In the genomic region with DNA sequence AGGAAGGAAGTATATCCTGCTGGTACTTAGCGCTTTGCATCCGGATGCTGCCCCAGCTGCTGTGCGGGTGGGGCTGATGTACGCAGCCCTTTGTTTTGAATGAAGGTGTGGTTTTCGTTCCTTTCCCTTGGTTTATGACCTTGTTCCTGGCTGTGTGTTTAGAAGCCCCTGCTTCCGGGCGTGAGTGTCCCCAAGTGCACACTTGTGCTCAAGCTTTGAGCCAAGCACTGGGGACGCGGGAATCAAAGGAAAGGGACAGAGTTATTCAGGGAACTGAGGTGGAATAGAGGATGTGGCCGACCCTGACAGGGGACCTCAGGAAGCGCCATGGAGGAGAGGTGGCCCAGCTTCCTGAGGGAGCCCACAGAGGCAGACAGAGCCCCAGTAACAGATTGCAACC, we compare ENCODE assay signal across 11 mouse cellular contexts. TPM values are rescaled to one million over a fixed set of nuclear protein-coding genes. Genes with fewer than 3 reads are reported as not detected.
A peak's percentile ranks its signal among the peaks of the same experiment; 100 is the strongest.
DNase-seq lines count a peak whose midpoint lies in the region; ATAC-seq and TF ChIP-seq lines count a peak whose summit lies in the region.
"Had no signal": no experiment of that assay in that cellular context is flagged by ENCODE, and none has a peak within 500 bp of the region (broad histone marks: within the 10 kb centered on the region; RNA-seq: fewer than 3 reads in every experiment).

No protein-coding gene starts in this region.

- 69% methylated on average over 11 of the region's 11 CpGs for WGBS in kidney, adult 2 months
- 73% methylated on average over 11 of the region's 11 CpGs for WGBS in heart, embryonic 12.5 days

- H3K27me3 ChIP-seq in kidney, adult 2 months (replicated peaks; ENCODE audit: control insufficient read depth, insufficient read depth, low read length) = no peaks in the 10 kb centered on the region
- H3K27me3 ChIP-seq in heart, embryonic 12.5 days (replicated peaks) = no peaks in the 10 kb centered on the region
- H3K27me3 ChIP-seq: megakaryocyte, embryonic 14.5 days had no signal

- no peak overlapping the region for H3K27ac ChIP-seq in kidney, adult 2 months (ENCODE audit: insufficient read depth, low read depth, low read length)
- H3K27ac ChIP-seq in heart, embryonic 12.5 days (ENCODE audit: poor library complexity, severe bottlenecking) = no peak overlapping the region

- no peaks in the 10 kb centered on the region for H3K36me3 ChIP-seq in kidney, adult 2 months (ENCODE audit: control insufficient read depth, insufficient read depth, low read length)
- H3K36me3 ChIP-seq in heart, embryonic 12.5 days = peaks cover 11% of the 10 kb centered on the region; the same call in 1 of the 2 replicates

- TF ChIP-seq CTCF in kidney, adult 2 months (conservative IDR thresholded peaks at IDR 0.05; ENCODE audit: insufficient read depth, insufficient read length, low read depth, low read length) = no peak

- no peak overlapping the region for H3K4me2 ChIP-seq in heart, embryonic 12.5 days

- no peak overlapping the region for H3K4me3 ChIP-seq in kidney, adult 2 months (ENCODE audit: insufficient read depth, low read depth, low read length)
- H3K4me3 ChIP-seq in heart, embryonic 12.5 days = no peak overlapping the region
- H3K4me3 ChIP-seq: megakaryocyte, embryonic 14.5 days had no signal

- peak; percentile 18; the same call in 1 of the 2 replicates for ATAC-seq in heart, embryonic 12.5 days (ENCODE audit: insufficient number of reproducible peaks, low FRiP score)

- no peaks in the 10 kb centered on the region for H3K4me1 ChIP-seq in kidney, adult 2 months (ENCODE audit: control insufficient read depth, insufficient read depth, low read length)
- H3K4me1 ChIP-seq in heart, embryonic 12.5 days (replicated peaks) = no peaks in the 10 kb centered on the region

- no peak for TF ChIP-seq POLR2A in kidney, adult 2 months (IDR thresholded peaks at IDR 0.05; ENCODE audit: low read depth, low read length)

- intact Hi-C loops in left cerebral cortex, postnatal 25 days (cut with DNase I) = no loop called here

- DNase-seq in kidney, adult 2 months = peak; percentile 31
- DNase-seq in kidney, adult 11 months = no peak
- peak; percentile 17 to 50 for DNase-seq in kidney, postnatal 36 days
- DNase-seq in thymus, postnatal 25 days = peak; percentile 58
- DNase-seq in adrenal gland, adult (ENCODE audit: inconsistent age in 2 of 2, low spot score in 1 of 2) = no peak
- no peak for DNase-seq in left cerebral cortex, postnatal 25 days (ENCODE audit: low spot score in 2 of 2)
- no peak for DNase-seq in retina, postnatal 1 day
- DNase-seq: cerebellum, adult 11 months; layer of hippocampus, adult 9-11 months had no signal

- H3K9me3 ChIP-seq in heart, embryonic 12.5 days (replicated peaks) = no peaks in the 10 kb centered on the region

- no peak overlapping the region for H3K9ac ChIP-seq in heart, embryonic 12.5 days

RNA-seq across cellular contexts. Expression of a gene that starts 13.7 kb away (rescaled TPM):
- polyA plus RNA-seq in kidney, adult 2 months (2012; rRNA removed) = 37.1 and 47.2 TPM in 2 replicates
- 41.0 and 45.8 TPM in 2 replicates for polyA plus RNA-seq in heart, embryonic 12.5 days (2016; fragmentation: Nextera tagmentation; extraction: Ambion mirVana)
- 10 to 100 TPM; 64.2 to 65.2 TPM for total RNA-seq in left cerebral cortex, postnatal 25 days (2021)

RNA-seq across cellular contexts. Expression of a gene that starts 35.8 kb away (rescaled TPM):
- 34.5 and 35.1 TPM in 2 replicates for polyA plus RNA-seq in kidney, adult 2 months (2012; rRNA removed)
- polyA plus RNA-seq in heart, embryonic 12.5 days (2016; fragmentation: Nextera tagmentation; extraction: Ambion mirVana) = 36.9 and 45.3 TPM in 2 replicates
- total RNA-seq in left cerebral cortex, postnatal 25 days (2021) = 10 to 100 TPM; 26.6 to 30.5 TPM

RNA-seq across cellular contexts. Expression of a gene that starts 35.8 kb away (rescaled TPM):
- polyA plus RNA-seq in kidney, adult 2 months (2012; rRNA removed) = 20.5 and 23.6 TPM in 2 replicates
- 61.7 and 61.8 TPM in 2 replicates for polyA plus RNA-seq in heart, embryonic 12.5 days (2016; fragmentation: Nextera tagmentation; extraction: Ambion mirVana)
- 10 to 100 TPM; 31.3 to 31.7 TPM for total RNA-seq in left cerebral cortex, postnatal 25 days (2021)

Comparison
In these comparisons a context has a peak if more than half of its experiments do, and no peak if none do; other contexts are left out.
1. DNase-seq: peak in kidney, adult 2 months (single experiment), kidney, postnatal 36 days (2 of 2) and thymus, postnatal 25 days (single experiment); none in kidney, adult 11 months (single experiment), adrenal gland, adult (0 of 2), left cerebral cortex, postnatal 25 days (0 of 2) and retina, postnatal 1 day (single experiment).